Mouse (Mus musculus): ENCODE measurements around the gene Fanca. TPM values are rescaled to one million over a fixed set of nuclear protein-coding genes. Genes with fewer than 3 reads are reported as not detected.
"Not testable (repeated sequence)": the region's sequence is repeated elsewhere in the genome, so short reads cannot be mapped to it uniquely, and the experiment has no call there.

Fanca gene
- total and polyA plus RNA-seq, 3 experiments = 21.9 to 57.8 (median 39.2) TPM

DNA sequence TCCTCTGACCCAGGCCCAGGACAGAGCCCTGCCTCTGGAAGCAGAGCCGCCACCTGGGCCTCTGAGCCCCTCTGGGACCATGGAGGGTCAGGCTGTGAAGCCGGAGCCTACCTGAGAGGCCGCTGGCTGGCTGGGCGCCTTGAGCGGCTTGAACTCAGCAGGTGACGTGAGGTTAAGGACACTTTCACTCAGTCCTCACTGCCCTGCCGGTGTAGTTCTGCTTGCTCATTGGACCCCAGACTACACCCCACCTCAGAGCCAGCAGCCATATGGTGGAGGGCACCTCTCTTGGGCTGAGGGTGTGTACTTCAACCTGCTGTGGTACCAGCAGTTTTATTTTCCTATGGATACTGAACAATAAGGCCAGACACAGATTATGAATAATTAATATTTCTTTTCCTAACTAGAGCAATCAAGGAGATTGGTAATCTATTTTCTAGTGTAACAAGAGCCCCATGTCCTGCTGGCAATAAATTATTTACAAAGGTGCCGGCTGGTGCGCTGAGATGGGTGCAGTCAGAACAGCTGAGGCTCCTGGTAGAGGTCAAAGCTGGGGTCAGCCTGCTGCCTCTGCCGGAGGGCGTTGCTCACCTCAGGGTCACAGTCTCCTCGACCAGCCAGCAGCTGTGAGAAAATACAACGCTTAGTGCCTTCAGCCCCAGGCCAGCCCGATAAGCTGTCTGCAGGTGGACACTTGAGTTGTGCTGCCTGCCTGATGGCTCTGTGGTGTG lies 50.3 kb downstream of the Fanca start:
- no peaks in the 10 kb centered on the region for H3K4me1 ChIP-seq (ENCODE audit: control insufficient read depth in 1 of 2, insufficient read depth in 2 of 2)
- TF ChIP-seq POLR2AphosphoS2 (IDR thresholded peaks at IDR 0.05; ENCODE audit: low read depth, low read length) = no peak
- H3K27me3 ChIP-seq (replicated peaks) = no peaks in the 10 kb centered on the region
- H3K9ac ChIP-seq (ENCODE audit: insufficient read depth, low read depth) = no peak overlapping the region
- H3K4me2 ChIP-seq (ENCODE audit: insufficient read depth, low read depth, poor library complexity, severe bottlenecking) = no peak overlapping the region
- H3K79me2 ChIP-seq (replicated peaks; ENCODE audit: control insufficient read depth, extremely low read depth, insufficient read depth, poor library complexity, severe bottlenecking) = no peaks in the 10 kb centered on the region
- no peaks in the 10 kb centered on the region for H3K9me3 ChIP-seq (replicated peaks; ENCODE audit: low read length)
- in situ Hi-C loops (cut with MboI; ENCODE audit: low pct_ligation_motif_present, low pct_unique_long_range_greater_than_20kb, low sequenced_read_pairs) = no loop called here
- peaks cover 82 to 98% of the 10 kb centered on the region in 2 experiments for H3K36me3 ChIP-seq (replicated peaks in 1 of 2; ENCODE audit: control insufficient read depth in 1 of 2, insufficient read depth in 1 of 2, low read length in 1 of 2)
- dilution Hi-C loops (cut with MboI; ENCODE audit: extremely low pct_ligation_motif_present, extremely low pct_unique_long_range_greater_than_20kb, low sequenced_read_pairs) = no loop called here
- no peak overlapping the region for H3K4me3 ChIP-seq (replicated peaks in 1 of 3; ENCODE audit: low read depth in 2 of 3, low read length in 2 of 3, poor library complexity in 1 of 3)
- H3K27ac ChIP-seq (ENCODE audit: insufficient read depth, low read depth) = no peak overlapping the region
- DNase-seq (ENCODE audit: extremely low read depth) = no peak

DNA sequence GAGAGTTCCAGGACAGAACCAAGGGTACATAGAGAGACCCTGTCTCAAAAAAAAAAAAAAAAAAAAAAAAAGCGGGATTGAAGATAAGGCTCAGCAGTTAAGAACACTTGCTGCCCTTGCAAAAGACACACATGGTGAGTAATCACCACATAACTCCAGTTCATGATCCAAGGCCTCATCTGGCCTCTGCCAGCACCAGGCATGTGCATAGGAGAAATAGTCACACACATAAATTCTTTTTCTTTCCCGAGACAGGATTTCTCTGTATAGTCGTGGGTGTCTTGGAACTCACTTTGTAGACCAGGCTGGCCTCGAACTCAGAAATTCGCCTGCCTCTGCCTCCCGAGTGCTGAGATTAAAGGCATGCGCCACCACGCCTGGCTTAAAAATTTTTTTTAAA lies 60.8 kb downstream of the Fanca start:
- dilution Hi-C loops (cut with MboI; ENCODE audit: extremely low pct_ligation_motif_present, extremely low pct_unique_long_range_greater_than_20kb, low sequenced_read_pairs); in situ Hi-C loops (cut with MboI; ENCODE audit: low pct_ligation_motif_present, low pct_unique_long_range_greater_than_20kb, low sequenced_read_pairs); H3K9ac ChIP-seq (ENCODE audit: insufficient read depth, low read depth); H3K79me2 ChIP-seq (replicated peaks; ENCODE audit: control insufficient read depth, extremely low read depth, insufficient read depth, poor library complexity, severe bottlenecking); H3K4me2 ChIP-seq (ENCODE audit: insufficient read depth, low read depth, poor library complexity, severe bottlenecking); DNase-seq (ENCODE audit: extremely low read depth); H3K27ac ChIP-seq (ENCODE audit: insufficient read depth, low read depth); H3K4me3 ChIP-seq (replicated peaks in 1 of 3; ENCODE audit: low read depth in 2 of 3, low read length in 2 of 3, poor library complexity in 1 of 3); H3K9me3 ChIP-seq (replicated peaks; ENCODE audit: low read length); H3K27me3 ChIP-seq (replicated peaks): not testable (repeated sequence)
- H3K4me1 ChIP-seq (ENCODE audit: control insufficient read depth in 1 of 2, insufficient read depth in 2 of 2) = peaks cover 7 to 20% of the 10 kb centered on the region in 2 experiments; a peak in 3 of 4 replicates
- H3K36me3 ChIP-seq (replicated peaks in 1 of 2; ENCODE audit: control insufficient read depth in 1 of 2, insufficient read depth in 1 of 2, low read length in 1 of 2) = peaks cover 35 to 60% of the 10 kb centered on the region in 2 experiments

DNA sequence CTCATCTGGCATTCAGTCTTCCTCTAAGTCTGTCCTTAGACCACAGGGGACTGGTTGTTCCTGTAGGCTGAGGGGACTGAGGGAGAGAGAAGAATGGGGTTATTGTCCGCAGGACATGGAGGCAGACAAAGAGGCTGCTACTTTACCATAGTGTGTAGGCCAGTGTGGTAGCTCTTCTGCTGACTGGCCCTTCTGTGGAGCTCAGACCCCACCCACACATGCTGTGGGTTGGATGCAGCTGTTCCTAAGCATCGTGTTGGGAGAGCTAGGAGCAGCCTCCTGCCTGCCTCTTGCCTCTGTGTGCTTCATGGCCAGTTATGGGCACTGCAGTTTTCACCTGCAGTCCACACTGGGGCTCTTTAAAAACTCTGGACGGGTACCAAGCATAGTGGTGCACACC lies 61.3 kb downstream of the Fanca start:
- in situ Hi-C loops (cut with MboI; ENCODE audit: low pct_ligation_motif_present, low pct_unique_long_range_greater_than_20kb, low sequenced_read_pairs) = no loop called here
- H3K4me2 ChIP-seq (ENCODE audit: insufficient read depth, low read depth, poor library complexity, severe bottlenecking) = no peak overlapping the region
- dilution Hi-C loops (cut with MboI; ENCODE audit: extremely low pct_ligation_motif_present, extremely low pct_unique_long_range_greater_than_20kb, low sequenced_read_pairs) = no loop called here
- no peaks in the 10 kb centered on the region for H3K9me3 ChIP-seq (replicated peaks; ENCODE audit: low read length)
- H3K27me3 ChIP-seq (replicated peaks) = no peaks in the 10 kb centered on the region
- no peak for TF ChIP-seq TBP (conservative IDR thresholded peaks at IDR 0.05; ENCODE audit: low read depth, low read length)
- TF ChIP-seq ETS1 (conservative IDR thresholded peaks at IDR 0.05; ENCODE audit: low read depth, low read length) = no peak
- TF ChIP-seq ELF1 (IDR thresholded peaks at IDR 0.05; ENCODE audit: low read depth, low read length) = no peak
- no peak for TF ChIP-seq NELFE (IDR thresholded peaks at IDR 0.05; ENCODE audit: low read depth, low read length)
- TF ChIP-seq MAX (IDR thresholded peaks at IDR 0.05; ENCODE audit: low read length) = no peak
- no peak for TF ChIP-seq KAT2A (IDR thresholded peaks at IDR 0.05; ENCODE audit: insufficient replicate concordance, low read length)
- no peak for TF ChIP-seq SMC3 (IDR thresholded peaks at IDR 0.05; ENCODE audit: low read depth, low read length)
- no peak for TF ChIP-seq E2F4 (IDR thresholded peaks at IDR 0.05; ENCODE audit: insufficient replicate concordance, low read depth, low read length)
- no peak for TF ChIP-seq RCOR1 (conservative IDR thresholded peaks at IDR 0.05; ENCODE audit: low read depth, low read length)
- TF ChIP-seq USF2 (conservative IDR thresholded peaks at IDR 0.05; ENCODE audit: low read depth, low read length) = no peak
- no peak for TF ChIP-seq JUND (conservative IDR thresholded peaks at IDR 0.05; ENCODE audit: low read depth, low read length)
- TF ChIP-seq ZMIZ1 (IDR thresholded peaks at IDR 0.05; ENCODE audit: low read depth, low read length) = no peak
- TF ChIP-seq ZKSCAN1 (IDR thresholded peaks at IDR 0.05; ENCODE audit: borderline replicate concordance, low read depth, low read length) = no peak
- no peak for TF ChIP-seq BHLHE40 (IDR thresholded peaks at IDR 0.05; ENCODE audit: low read depth, low read length)
- TF ChIP-seq MYC (IDR thresholded peaks at IDR 0.05; ENCODE audit: low read depth, low read length) = no peak
- TF ChIP-seq EP300 (IDR thresholded peaks at IDR 0.05; ENCODE audit: low read length) = no peak
- TF ChIP-seq MEF2A (IDR thresholded peaks at IDR 0.05; ENCODE audit: borderline replicate concordance, low read depth, low read length) = no peak
- no peak for TF ChIP-seq ZNF384 (IDR thresholded peaks at IDR 0.05; ENCODE audit: low read depth, low read length)
- TF ChIP-seq CHD2 (IDR thresholded peaks at IDR 0.05; ENCODE audit: low read length) = no peak
- H3K4me3 ChIP-seq (replicated peaks in 1 of 3; ENCODE audit: low read depth in 2 of 3, low read length in 2 of 3, poor library complexity in 1 of 3) = no peak overlapping the region
- no peak overlapping the region for H3K9ac ChIP-seq (ENCODE audit: insufficient read depth, low read depth)
- H3K79me2 ChIP-seq (replicated peaks; ENCODE audit: control insufficient read depth, extremely low read depth, insufficient read depth, poor library complexity, severe bottlenecking) = no peaks in the 10 kb centered on the region
- H3K27ac ChIP-seq (ENCODE audit: insufficient read depth, low read depth) = no peak overlapping the region
- peaks cover 7 to 23% of the 10 kb centered on the region in 2 experiments; a peak in 3 of 4 replicates for H3K4me1 ChIP-seq (ENCODE audit: control insufficient read depth in 1 of 2, insufficient read depth in 2 of 2)
- no peak for DNase-seq (ENCODE audit: extremely low read depth)
- peaks cover 35 to 59% of the 10 kb centered on the region in 2 experiments for H3K36me3 ChIP-seq (replicated peaks in 1 of 2; ENCODE audit: control insufficient read depth in 1 of 2, insufficient read depth in 1 of 2, low read length in 1 of 2)
